Mouse (Mus musculus) E14TG2a.4 (cell line): ENCODE results near the gene Rhbdd1.

Experiments
- CTCF ChIP-seq: conservative IDR thresholded peaks from 2 replicates; pipeline ENCODE4 v1.5.1; 2014; ENCODE audit warnings: low read length
- POU5F1 ChIP-seq: IDR thresholded peaks from 2 replicates; pipeline ENCODE4 v1.6.1; 2014; ENCODE audit warnings: low read length, borderline replicate concordance

GRCm38 (mm10) chr1:82358871-82359647 is 42.8 kb downstream of the Rhbdd1 start:
- TF ChIP-seq CTCF (no peak), POU5F1 (no peak)
